Mouse (Mus musculus) midbrain, embryonic 11.5 days (tissue): ENCODE measurements around the gene Usp54. TPM values are rescaled to one million over a fixed set of nuclear protein-coding genes. Genes with fewer than 3 reads are reported as not detected.

Experiments
- ATAC-seq: fragments of 200-750 bp; cut with Nextera tagmentation; 2 replicates; pipeline ENCODE4 v1.8.0; 2017; ENCODE audit warnings: moderate TSS enrichment, moderate library complexity; ENCODE audit not compliant: low FRiP score
- DNase-seq: peaks from one replicate; pipeline ENCODE4 v3.0.0; 2015; ENCODE audit warnings: low spot score; ENCODE audit errors: missing footprints
- H3K27ac ChIP-seq: fragments of 300-500 bp; sonication (generic); 2 replicates; pipeline ENCODE4 v1.5.1; 2014; ENCODE audit warnings: low read depth, low read length
- H3K27me3 ChIP-seq: fragments of 300-500 bp; sonication (generic); 2 replicates; pipeline ENCODE4 v1.6.1; 2014; ENCODE audit warnings: mild to moderate bottlenecking, low read length, moderate library complexity, mixed read lengths; ENCODE audit not compliant: control insufficient read depth, insufficient read depth
- H3K36me3 ChIP-seq: fragments of 300-500 bp; sonication (generic); 2 replicates; pipeline ENCODE4 v1.6.1; 2014; ENCODE audit warnings: mild to moderate bottlenecking, low read length, moderate library complexity, mixed read lengths; ENCODE audit not compliant: control insufficient read depth, insufficient read depth
- H3K4me1 ChIP-seq: fragments of 300-500 bp; sonication (generic); 2 replicates; pipeline ENCODE4 v1.6.1; 2014; ENCODE audit warnings: low read length; ENCODE audit not compliant: control insufficient read depth, insufficient read depth
- H3K4me2 ChIP-seq: fragments of 300-500 bp; sonication (generic); 2 replicates; pipeline ENCODE4 v1.6.1; 2014; ENCODE audit warnings: mild to moderate bottlenecking, moderate library complexity
- H3K4me3 ChIP-seq: fragments of 300-500 bp; sonication (generic); 2 replicates; pipeline ENCODE4 v1.5.1; 2014; ENCODE audit warnings: low read depth, low read length
- H3K9ac ChIP-seq: fragments of 300-500 bp; sonication (generic); 2 replicates; pipeline ENCODE4 v1.6.1; 2014; ENCODE audit warnings: low read length
- H3K9me3 ChIP-seq: fragments of 300-500 bp; sonication (generic); 2 replicates; pipeline ENCODE4 v1.6.1; 2016; ENCODE audit warnings: low read length; ENCODE audit not compliant: control insufficient read depth
- WGBS: fragments of 180-500 bp; shearing (Covaris S2); extraction: QIAGEN DNeasy Blood & Tissue Kit; methylation state at CpG from one replicate; pipeline ENCODE4 v1.1.7; 2014; 5-methylcytosine and 5-hydroxymethylcytosine counted together
- polyA plus RNA-seq: library from polyadenylated mRNA; unstranded; fragments of >200 nt; fragmentation: Nextera tagmentation; extraction: Ambion mirVana; gene quantifications from 2 replicates; pipeline ENCODE4 v1.2.1, GENCODE M21; 2014

Usp54 gene
- polyA plus RNA-seq, 1 experiment from 2014 or later = 14.3 TPM

DNA sequence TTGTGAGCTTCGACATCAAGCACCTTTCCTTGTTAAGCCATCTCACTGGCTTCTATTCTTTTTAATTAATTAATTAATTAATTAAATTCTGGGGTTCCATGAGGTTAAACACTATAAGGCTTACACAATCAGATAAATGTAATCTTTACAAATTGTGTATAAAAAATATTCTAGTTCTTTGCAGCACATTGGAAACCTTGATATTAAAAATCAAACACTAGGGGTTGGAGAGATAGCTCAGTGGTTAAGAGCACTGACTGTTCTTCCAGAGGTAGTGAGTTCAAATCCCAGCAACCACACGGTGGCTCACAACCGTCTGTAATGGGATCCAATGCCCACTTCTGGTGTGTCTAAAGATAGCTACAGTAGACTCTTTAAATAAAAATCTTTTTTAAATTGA lies 18.0 kb downstream of the Usp54 start:
- Histone ChIP-seq H3K27ac (no peak overlapping the region), H3K4me2 (no peak overlapping the region), H3K9me3 (no peaks in the 10 kb centered on the region), H3K4me1 (no peaks in the 10 kb centered on the region), H3K4me3 (no peak overlapping the region), H3K27me3 (no peaks in the 10 kb centered on the region), H3K9ac (no peak overlapping the region), H3K36me3 (no peaks in the 10 kb centered on the region)
- ATAC-seq = no peak
- 97% methylated on average over 3 of the region's 3 CpGs for WGBS
- DNase-seq = no peak

DNA sequence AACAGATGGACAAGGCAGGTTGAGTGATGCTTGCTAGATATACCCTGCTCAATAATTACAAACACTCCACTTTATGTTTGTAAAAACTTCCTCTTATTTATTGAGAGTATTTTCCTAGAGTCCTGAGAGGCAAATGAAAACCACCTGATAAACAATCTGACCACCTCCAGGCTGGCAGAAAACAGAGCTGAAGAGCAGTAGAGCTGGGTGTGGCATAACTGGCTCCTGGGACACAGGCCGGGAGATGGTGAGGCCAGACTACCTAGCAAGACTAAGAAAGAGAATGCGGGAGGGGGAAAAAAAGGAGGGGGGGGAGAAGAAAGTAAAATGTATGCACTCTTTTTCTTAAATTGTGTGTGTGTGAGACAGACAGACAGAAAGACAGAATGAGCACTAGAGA lies 18.5 kb downstream of the Usp54 start:
- ATAC-seq (no peak), DNase-seq (no peak)
- Histone ChIP-seq H3K4me1 (no peaks in the 10 kb centered on the region), H3K27ac (no peak overlapping the region), H3K9me3 (no peaks in the 10 kb centered on the region), H3K4me3 (no peak overlapping the region), H3K27me3 (no peaks in the 10 kb centered on the region), H3K9ac (no peak overlapping the region), H3K36me3 (no peaks in the 10 kb centered on the region), H3K4me2 (no peak overlapping the region)
- 90% methylated on average over 2 of the region's 2 CpGs for WGBS

GRCm38 (mm10) chr14:20621903-20622302 lies 19.0 kb downstream of the Usp54 start:
- no peak overlapping the region for H3K9ac ChIP-seq
- no peaks in the 10 kb centered on the region for H3K27me3 ChIP-seq
- H3K4me2 ChIP-seq = no peak overlapping the region
- no peaks in the 10 kb centered on the region for H3K36me3 ChIP-seq
- H3K9me3 ChIP-seq = no peaks in the 10 kb centered on the region
- DNase-seq (no peak), ATAC-seq (no peak)
- no peak overlapping the region for H3K27ac ChIP-seq
- 85% methylated on average over 2 of the region's 2 CpGs for WGBS
- no peak overlapping the region for H3K4me3 ChIP-seq
- H3K4me1 ChIP-seq = no peaks in the 10 kb centered on the region

DNA sequence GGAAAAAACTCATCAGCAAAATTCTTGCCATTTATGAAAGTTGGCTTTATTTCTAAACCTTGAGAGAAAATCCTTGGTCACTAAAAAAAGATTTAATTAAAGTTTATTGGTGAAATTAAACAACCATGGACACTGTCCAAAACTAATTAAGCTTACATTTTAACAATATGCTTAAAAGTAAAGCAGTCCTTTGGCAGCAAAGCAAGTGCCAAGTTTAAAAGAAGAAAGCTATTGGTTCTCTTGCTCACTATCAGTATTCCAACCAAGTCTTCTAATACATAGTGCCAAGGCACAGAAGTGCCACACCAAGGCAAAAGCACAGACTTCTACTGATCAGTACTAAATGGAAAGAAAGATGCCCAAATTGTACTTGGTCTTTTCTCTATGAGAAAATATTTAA lies 21.7 kb downstream of the Usp54 start:
- DNase-seq (no peak), ATAC-seq (no peak)
- H3K27me3 ChIP-seq = no peaks in the 10 kb centered on the region
- no peak overlapping the region for H3K4me3 ChIP-seq
- no peaks in the 10 kb centered on the region for H3K36me3 ChIP-seq
- no peaks in the 10 kb centered on the region for H3K4me1 ChIP-seq
- no peaks in the 10 kb centered on the region for H3K9me3 ChIP-seq
- no peak overlapping the region for H3K9ac ChIP-seq
- H3K4me2 ChIP-seq = no peak overlapping the region
- H3K27ac ChIP-seq = no peak overlapping the region

DNA sequence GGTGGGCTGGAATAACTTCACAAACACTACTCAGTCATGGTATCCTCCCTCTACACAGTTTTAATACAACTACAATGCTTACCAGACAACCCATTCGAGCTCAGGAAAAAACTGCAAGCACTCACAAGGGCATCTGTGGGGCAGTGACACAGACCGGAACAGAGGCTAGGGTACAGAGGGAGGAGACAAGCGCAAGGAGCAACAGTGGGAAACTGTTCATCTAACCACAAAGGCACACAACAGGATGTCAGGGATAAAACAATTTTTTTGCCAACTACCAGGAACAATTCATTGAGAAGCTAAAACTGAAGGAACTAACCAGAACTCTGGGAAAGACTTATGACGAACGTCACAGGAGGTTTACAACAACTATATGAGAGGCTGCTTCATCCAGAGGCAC lies 22.7 kb downstream of the Usp54 start:
- Histone ChIP-seq H3K4me3 (no peak overlapping the region), H3K27me3 (no peaks in the 10 kb centered on the region), H3K4me2 (no peak overlapping the region), H3K9me3 (no peaks in the 10 kb centered on the region), H3K36me3 (no peaks in the 10 kb centered on the region), H3K4me1 (no peaks in the 10 kb centered on the region), H3K27ac (no peak overlapping the region), H3K9ac (no peak overlapping the region)
- WGBS = 84% methylated on average over 5 of the region's 5 CpGs
- ATAC-seq (no peak), DNase-seq (no peak)

DNA sequence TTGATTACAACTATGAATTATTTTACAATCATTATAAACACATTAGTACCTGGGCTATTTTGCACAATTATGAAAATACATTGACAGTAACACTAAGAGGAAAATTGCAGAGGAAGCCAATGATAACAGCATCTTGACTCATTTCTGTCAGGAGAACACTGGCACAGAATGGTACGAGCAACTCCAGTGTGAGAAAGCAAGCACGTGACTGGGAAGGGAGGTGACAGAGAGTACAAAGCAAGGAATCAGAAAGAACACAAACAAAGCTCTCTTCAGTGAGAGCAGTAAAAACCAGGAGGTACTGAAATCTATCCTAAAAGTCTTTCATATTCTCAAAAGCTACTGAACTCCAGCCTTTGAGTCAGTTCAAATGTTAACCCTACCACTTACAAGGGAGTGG lies 24.4 kb downstream of the Usp54 start:
- Histone ChIP-seq H3K9ac (no peak overlapping the region), H3K4me2 (no peak overlapping the region), H3K4me3 (no peak overlapping the region), H3K27ac (no peak overlapping the region), H3K27me3 (no peaks in the 10 kb centered on the region), H3K36me3 (no peaks in the 10 kb centered on the region), H3K9me3 (no peaks in the 10 kb centered on the region), H3K4me1 (no peaks in the 10 kb centered on the region)
- ATAC-seq (no peak), DNase-seq (no peak)
- WGBS = 50% methylated on average over 2 of the region's 2 CpGs

DNA sequence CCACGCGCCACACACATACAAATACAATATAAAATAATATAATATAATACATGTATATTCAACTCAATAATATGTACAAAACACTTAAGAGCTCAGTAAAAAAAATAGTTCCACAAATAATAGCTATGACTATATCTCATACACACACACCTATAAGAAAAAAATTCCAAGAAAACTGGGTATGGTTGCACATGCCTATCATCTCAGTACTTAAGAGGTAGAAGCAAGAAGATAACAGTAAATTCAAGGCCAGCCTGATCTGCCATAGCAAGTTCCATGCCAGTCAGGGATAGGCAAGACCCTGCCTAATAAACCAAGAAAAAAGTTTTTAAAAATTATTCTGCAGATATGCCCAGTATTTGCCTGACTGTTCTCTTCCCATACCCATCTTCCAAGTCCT lies 25.8 kb downstream of the Usp54 start:
- Histone ChIP-seq H3K27me3 (no peaks in the 10 kb centered on the region), H3K9ac (no peak overlapping the region), H3K4me1 (no peaks in the 10 kb centered on the region), H3K27ac (no peak overlapping the region), H3K9me3 (no peaks in the 10 kb centered on the region), H3K4me3 (no peak overlapping the region), H3K4me2 (no peak overlapping the region), H3K36me3 (no peaks in the 10 kb centered on the region)
- 100% methylated on average over 2 of the region's 2 CpGs for WGBS
- ATAC-seq (no peak), DNase-seq (no peak)

DNA sequence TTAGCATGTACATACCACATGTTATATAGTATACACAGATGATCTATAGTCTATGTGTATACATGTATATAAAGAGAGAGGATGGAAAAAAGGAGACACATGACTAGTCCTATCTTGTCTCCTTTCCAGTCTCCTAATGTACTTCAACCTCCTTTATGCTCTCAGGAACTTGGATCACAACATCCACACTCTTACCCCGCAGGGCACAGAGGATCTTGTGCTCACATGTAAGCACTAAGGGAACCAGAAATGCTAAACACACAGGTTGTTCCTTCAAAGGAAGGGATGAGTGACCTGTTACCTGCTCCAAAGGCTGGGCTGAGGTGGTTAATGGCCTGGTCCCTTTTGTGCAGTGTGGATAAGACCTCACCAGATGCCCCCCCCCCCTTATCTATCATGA lies 28.0 kb downstream of the Usp54 start:
- 94% methylated on average over 1 of the region's 1 CpGs for WGBS
- Histone ChIP-seq H3K4me1 (no peaks in the 10 kb centered on the region), H3K4me3 (no peak overlapping the region), H3K27me3 (no peaks in the 10 kb centered on the region), H3K9ac (no peak overlapping the region), H3K27ac (no peak overlapping the region), H3K36me3 (no peaks in the 10 kb centered on the region), H3K9me3 (no peaks in the 10 kb centered on the region), H3K4me2 (no peak overlapping the region)
- DNase-seq (no peak), ATAC-seq (no peak)

DNA sequence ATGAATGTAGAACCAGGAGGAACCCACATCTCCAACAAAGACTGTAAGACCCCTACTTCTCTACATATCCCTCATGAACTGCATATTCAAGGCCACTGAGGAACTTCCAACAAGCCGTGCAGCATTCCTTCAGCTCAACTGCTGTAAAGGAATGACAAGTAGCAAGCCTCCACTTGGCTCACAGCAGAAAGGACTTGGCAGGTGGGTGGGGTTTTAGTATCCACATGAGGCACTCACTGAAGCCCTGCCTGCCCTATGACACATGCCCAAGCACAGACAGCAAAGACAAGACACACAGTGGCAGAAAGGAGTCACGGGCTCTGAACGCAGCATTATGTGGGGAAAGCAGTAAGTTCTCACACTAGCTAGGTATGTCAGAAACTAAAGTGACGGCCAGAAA lies 30.7 kb downstream of the Usp54 start:
- Histone ChIP-seq H3K9ac (no peak overlapping the region), H3K27me3 (no peaks in the 10 kb centered on the region), H3K9me3 (no peaks in the 10 kb centered on the region), H3K36me3 (no peaks in the 10 kb centered on the region), H3K4me1 (no peaks in the 10 kb centered on the region), H3K27ac (no peak overlapping the region), H3K4me3 (no peak overlapping the region), H3K4me2 (no peak overlapping the region)
- 87% methylated on average over 4 of the region's 4 CpGs for WGBS
- ATAC-seq (no peak), DNase-seq (no peak)

DNA sequence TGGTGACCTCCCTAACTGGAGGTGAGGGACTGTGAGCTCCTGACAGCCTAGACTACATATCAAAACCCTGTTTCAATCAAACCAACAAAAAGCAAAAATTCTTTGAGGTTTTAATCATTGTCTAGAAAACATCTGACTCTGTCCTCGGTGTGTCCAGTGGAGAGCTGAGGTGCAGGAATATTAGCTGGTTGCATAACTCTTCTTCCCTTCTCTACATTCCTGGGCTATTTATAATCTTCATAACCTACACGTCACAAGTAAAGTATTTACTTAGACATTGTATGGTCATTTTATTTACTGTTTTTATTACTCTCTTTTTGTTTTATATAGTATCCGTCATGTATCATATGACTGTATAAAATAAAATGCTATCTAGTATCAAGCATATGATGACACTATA lies 31.3 kb downstream of the Usp54 start:
- Histone ChIP-seq H3K27me3 (no peaks in the 10 kb centered on the region), H3K9me3 (no peaks in the 10 kb centered on the region), H3K27ac (no peak overlapping the region), H3K4me3 (no peak overlapping the region), H3K36me3 (no peaks in the 10 kb centered on the region), H3K4me1 (no peaks in the 10 kb centered on the region), H3K4me2 (no peak overlapping the region), H3K9ac (no peak overlapping the region)
- DNase-seq (no peak), ATAC-seq (no peak)
- 92% methylated on average over 3 of the region's 3 CpGs for WGBS
